Mouse (Mus musculus) hindbrain, embryonic 11.5 days (tissue): Measurements from ENCODE around the gene Gdf2. TPM values are rescaled to one million over a fixed set of nuclear protein-coding genes. Genes with fewer than 3 reads are reported as not detected.

Experiments used
- polyA plus RNA-seq: library from polyadenylated mRNA; unstranded; fragments of >200 nt; fragmentation: Nextera tagmentation; extraction: Ambion mirVana; gene quantifications from 2 replicates; pipeline ENCODE4 v1.2.1, GENCODE M21; 2014

Gdf2 gene
- polyA plus RNA-seq, 1 experiment from 2014 or later = not detected

Other genes starting within 250 kb of the Gdf2 start
- gene Gdf10, start 17.5 kb upstream of the Gdf2 start, polyA plus RNA-seq = 9.5 and 10.6 TPM in 2 replicates
- not detected in 2 replicates for gene Rbp3, start 13.0 kb downstream of the Gdf2 start, polyA plus RNA-seq
- 0.10 and 0.20 TPM in 2 replicates for gene Zfp488, start 37.7 kb downstream of the Gdf2 start, polyA plus RNA-seq
- not detected in 2 replicates for gene Gm30083, start 74.1 kb downstream of the Gdf2 start, polyA plus RNA-seq
- gene Gm5460, start 75.7 kb downstream of the Gdf2 start, polyA plus RNA-seq = not detected in 2 replicates
- not detected in 2 replicates for gene Antxrl, start 111.7 kb downstream of the Gdf2 start, polyA plus RNA-seq
- 1.5 and 1.8 TPM in 2 replicates for gene Anxa8, start 144.9 kb downstream of the Gdf2 start, polyA plus RNA-seq
- gene A630023A22Rik, start 161.7 kb downstream of the Gdf2 start, polyA plus RNA-seq = not detected in 2 replicates
- gene Npy4r, start 211.4 kb downstream of the Gdf2 start, polyA plus RNA-seq = 0.04 TPM in 1 of 2 replicates, not detected in the other